ENCODE assay signal across 9 mouse cellular contexts in the genomic region with DNA sequence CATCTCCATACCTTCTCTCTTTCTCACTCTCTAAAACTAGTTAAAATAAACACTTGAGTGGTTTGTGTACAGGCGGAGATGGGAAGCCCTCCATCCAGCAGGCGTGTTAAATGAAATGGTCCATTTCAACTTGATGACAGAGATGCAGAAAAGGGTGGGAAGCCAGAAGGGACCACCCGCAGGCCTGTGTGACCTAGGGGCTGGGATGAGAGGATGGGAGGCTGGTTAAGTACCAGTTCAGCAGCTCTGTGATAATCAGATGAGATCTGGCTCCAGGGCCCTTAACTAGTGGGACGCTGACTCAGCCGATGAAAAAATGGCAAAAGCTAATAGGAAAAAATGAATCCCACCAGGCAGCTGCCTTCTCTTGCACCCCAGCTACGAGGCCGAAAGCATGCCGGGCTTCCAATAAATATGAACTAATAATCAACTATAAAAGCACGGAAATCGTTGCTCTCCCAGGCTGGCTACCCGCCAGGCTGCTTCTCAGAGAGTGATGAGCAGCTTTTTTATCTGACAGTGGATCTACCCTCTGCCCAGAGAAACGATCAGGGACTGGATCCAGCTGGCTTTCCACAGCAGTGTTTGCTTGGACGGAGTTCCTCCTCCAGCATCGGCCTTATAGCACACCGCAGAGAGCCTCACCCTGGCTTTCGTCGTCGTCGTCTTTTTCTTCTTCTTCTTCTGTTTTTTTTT.
DNase-seq lines count a peak whose midpoint lies in the region; ATAC-seq and TF ChIP-seq lines count a peak whose summit lies in the region.
"Had no signal": no experiment of that assay in that cellular context is flagged by ENCODE, and none has a peak within 500 bp of the region (broad histone marks: within the 10 kb centered on the region; RNA-seq: fewer than 3 reads in every experiment).

No protein-coding gene starts in this region.

- no peak overlapping the region for H3K9ac ChIP-seq in kidney, embryonic 14.5 days (ENCODE audit: low read depth, low read length)

- no peak overlapping the region for H3K27ac ChIP-seq in kidney, embryonic 14.5 days (ENCODE audit: low read depth, low read length)
- H3K27ac ChIP-seq in gastrocnemius, adult 2 months = no peak overlapping the region
- H3K27ac ChIP-seq: left cerebral cortex, adult 2 months had no signal

- no peak overlapping the region for H3K4me2 ChIP-seq in kidney, embryonic 14.5 days (replicated peaks; ENCODE audit: low read depth, low read length)

- peak; percentile 6 for DNase-seq in kidney, adult 11 months
- DNase-seq in adrenal gland, postnatal 25 days = peak; percentile 24
- peak; percentile 55 for DNase-seq in gastrocnemius, adult 2 months
- DNase-seq in layer of hippocampus, adult 9-10 months (ENCODE audit: low spot score) = peak; percentile 12
- no peak for DNase-seq in thymus, postnatal 10 days (ENCODE audit: low spot score in 2 of 2)
- no peak for DNase-seq in spleen, postnatal 4 days (ENCODE audit: low spot score in 2 of 2)
- DNase-seq in natural killer cell, adult 2 months (ENCODE audit: low spot score in 2 of 2) = no peak

- no peaks in the 10 kb centered on the region for H3K36me3 ChIP-seq in kidney, embryonic 14.5 days (ENCODE audit: control insufficient read depth, insufficient read depth, low read length)

- intact Hi-C loops in gastrocnemius, adult 2 months (cut with DNase I) = no loop called here

- H3K27me3 ChIP-seq in kidney, embryonic 14.5 days (ENCODE audit: control insufficient read depth, insufficient read depth, low read length) = no peaks in the 10 kb centered on the region

- no peaks in the 10 kb centered on the region for H3K4me1 ChIP-seq in kidney, embryonic 14.5 days (ENCODE audit: control insufficient read depth, insufficient read depth, low read length)

- no peak overlapping the region for H3K4me3 ChIP-seq in kidney, embryonic 14.5 days (ENCODE audit: low read length)
- H3K4me3 ChIP-seq in gastrocnemius, adult 2 months = no peak overlapping the region
- H3K4me3 ChIP-seq: left cerebral cortex, adult 2 months had no signal

- no peak for TF ChIP-seq CTCF in gastrocnemius, adult 2 months (IDR thresholded peaks at IDR 0.05)

- 0 out of 2 replicates have a peak, but pooled peaks cover 2% of the 10 kb centered on the region for H3K9me3 ChIP-seq in kidney, embryonic 14.5 days (ENCODE audit: control insufficient read depth, low read length)

- WGBS in kidney, embryonic 14.5 days = 60% methylated on average over 19 of the region's 19 CpGs

- no peak for ATAC-seq in kidney, embryonic 14.5 days (ENCODE audit: low FRiP score, low TSS enrichment)

Comparison
In these comparisons a context has a peak if more than half of its experiments do, and no peak if none do; other contexts are left out.
1. DNase-seq: peak in kidney, adult 11 months (single experiment), adrenal gland, postnatal 25 days (single experiment), gastrocnemius, adult 2 months (single experiment) and layer of hippocampus, adult 9-10 months (single experiment); none in thymus, postnatal 10 days (0 of 2), spleen, postnatal 4 days (0 of 2) and natural killer cell, adult 2 months (0 of 2).